Mouse (Mus musculus) myocyte (in vitro differentiated cells): ENCODE measurements around the gene Hist1h3a.

ENCODE experiments used
- MAX ChIP-seq: IDR thresholded peaks from one replicate; pipeline ENCODE4 v1.6.1; 2011; ENCODE audit warnings: low read depth, mild to moderate bottlenecking, control low read depth
- MYOG ChIP-seq, 3 experiments: IDR thresholded peaks; one replicate each; pipeline ENCODE4 v1.6.1; 2011; ENCODE audit warnings: control low read depth in 2 of 3, low read depth in 2 of 3, mild to moderate bottlenecking in 2 of 3; ENCODE audit not compliant: insufficient read length in 2 of 3, control insufficient read depth in 1 of 3, insufficient read depth in 1 of 3
- POLR2A ChIP-seq: IDR thresholded peaks from one replicate; pipeline ENCODE4 v1.6.1; 2011; ENCODE audit warnings: low read depth, mild to moderate bottlenecking, control low read depth, moderate library complexity; ENCODE audit not compliant: insufficient read length

DNA sequence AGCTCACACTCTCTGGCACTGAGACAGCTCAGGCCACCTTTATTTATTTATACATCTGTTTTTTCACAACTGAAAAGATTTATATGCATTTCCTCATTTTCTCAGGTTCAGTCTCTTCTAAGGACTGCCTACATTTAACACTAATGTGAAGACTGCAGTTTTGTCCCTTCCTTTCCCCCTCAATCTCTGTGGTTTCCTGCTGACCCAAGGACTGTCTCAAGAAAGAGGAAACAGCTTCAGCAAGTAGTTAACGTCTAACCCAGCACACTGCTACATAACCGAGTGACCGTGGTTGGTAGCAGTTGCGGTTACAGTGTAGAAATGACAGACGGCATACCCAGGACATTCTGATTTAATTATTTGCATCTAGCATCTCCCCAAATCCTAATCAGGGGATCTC lies 37.2 kb upstream of the Hist1h3a start:
- TF ChIP-seq MAX = no peak
- TF ChIP-seq POLR2A = no peak
- TF ChIP-seq MYOG (IDR thresholded peaks at IDR 0.05; ENCODE audit: control insufficient read depth in 1 of 3, insufficient read depth in 1 of 3, insufficient read length in 2 of 3, low read depth in 2 of 3) = no peak
